Mouse (Mus musculus) MEL (cell line): ENCODE data around the gene Zfp524.

Experiments used
- BHLHE40 ChIP-seq: IDR thresholded peaks from 2 replicates; pipeline ENCODE4 v1.6.1; 2012; ENCODE audit warnings: low read depth, mild to moderate bottlenecking, inconsistent platforms, low read length, improper control_type of control experiment, borderline replicate concordance
- CTCF ChIP-seq, 3 experiments: IDR thresholded peaks in 2 of 3; conservative IDR thresholded peaks in 1 of 3; 2 replicates each; pipeline ENCODE4 v1.5.1; 2011 to 2012; ENCODE audit warnings: low read length in 3 of 3, low read depth in 2 of 3, mild to moderate bottlenecking in 2 of 3, improper control_type of control experiment in 1 of 3, inconsistent platforms in 1 of 3, mixed read lengths in 1 of 3, moderate library complexity in 1 of 3; ENCODE audit not compliant: control insufficient read depth in 1 of 3, insufficient read depth in 1 of 3, poor library complexity in 1 of 3, severe bottlenecking in 1 of 3
- GATA1 ChIP-seq: IDR thresholded peaks from 2 replicates; pipeline ENCODE4 v1.6.1; 2011; ENCODE audit warnings: low read depth, low read length, improper control_type of control experiment
- HCFC1 ChIP-seq: IDR thresholded peaks from 2 replicates; pipeline ENCODE4 v1.6.1; 2012; ENCODE audit warnings: low read depth, mild to moderate bottlenecking, inconsistent platforms, low read length, improper control_type of control experiment, moderate library complexity
- JUND ChIP-seq: IDR thresholded peaks from 2 replicates; pipeline ENCODE4 v1.6.1; 2011; ENCODE audit warnings: low read depth, mild to moderate bottlenecking, improper control_type of control experiment, low read length
- KAT2A ChIP-seq: conservative IDR thresholded peaks from 2 replicates; pipeline ENCODE4 v1.6.1; 2012; ENCODE audit warnings: low read depth, low read length, improper control_type of control experiment, inconsistent platforms
- MAX ChIP-seq: IDR thresholded peaks from 2 replicates; pipeline ENCODE4 v1.6.1; 2011; ENCODE audit warnings: low read length, improper control_type of control experiment
- MYB ChIP-seq: IDR thresholded peaks from 2 replicates; pipeline ENCODE4 v1.6.1; 2011; ENCODE audit warnings: mild to moderate bottlenecking, low read depth, low read length, improper control_type of control experiment
- NRF1 ChIP-seq: IDR thresholded peaks from 2 replicates; pipeline ENCODE4 v1.6.1; 2014; ENCODE audit warnings: low read depth, mild to moderate bottlenecking, inconsistent platforms, low read length, improper control_type of control experiment, moderate library complexity; ENCODE audit not compliant: poor library complexity, insufficient read depth, severe bottlenecking
- POLR2A ChIP-seq, 2 experiments: IDR thresholded peaks; 2 replicates each; pipeline ENCODE4 v1.6.1; 2011 to 2012; ENCODE audit warnings: low read length in 2 of 2, mild to moderate bottlenecking in 2 of 2, control low read depth in 1 of 2, improper control_type of control experiment in 1 of 2, low read depth in 1 of 2, moderate library complexity in 1 of 2; ENCODE audit not compliant: control insufficient read depth in 1 of 2, insufficient read depth in 1 of 2, poor library complexity in 1 of 2
- UBTF ChIP-seq: IDR thresholded peaks from 2 replicates; pipeline ENCODE4 v1.6.1; 2012; ENCODE audit warnings: low read depth, mild to moderate bottlenecking, inconsistent platforms, low read length, improper control_type of control experiment, moderate library complexity, borderline replicate concordance; ENCODE audit not compliant: insufficient read depth

- TF ChIP-seq NRF1, result no peak
- no peak for TF ChIP-seq HCFC1
- no peak for TF ChIP-seq BHLHE40
- peak; percentile 24 to 41 (median 36) for TF ChIP-seq CTCF (IDR thresholded peaks at IDR 0.05 in 2 of 3, conservative IDR thresholded peaks at IDR 0.05 in 1 of 3; ENCODE audit: control insufficient read depth in 1 of 3, insufficient read depth in 1 of 3, low read depth in 2 of 3, low read length in 3 of 3, poor library complexity in 1 of 3, severe bottlenecking in 1 of 3)
- TF ChIP-seq UBTF, result no peak
- TF ChIP-seq POLR2A (IDR thresholded peaks at IDR 0.05; ENCODE audit: control insufficient read depth in 1 of 2, insufficient read depth in 1 of 2, low read depth in 1 of 2, low read length in 2 of 2, poor library complexity in 1 of 2), result no peak
- no peak for TF ChIP-seq GATA1
- TF ChIP-seq JUND, result no peak
- TF ChIP-seq KAT2A, result no peak
- no peak for TF ChIP-seq MAX
- TF ChIP-seq MYB, result no peak
Observed at GRCm38 (mm10) chr7:4976832-4977231, 37.4 kb upstream of the Zfp524 start.
